Mouse (Mus musculus) myocyte (in vitro differentiated cells): ENCODE measurements at regions not wholly inside any gene's neighbourhood (a gene's known extent, or its start where the extent isn't known, plus 50 kb on each side); places are given as distances from the start of the nearest gene placed in this dataset.

ENCODE experiments used
- H3K27me3 ChIP-seq: one replicate; pipeline ENCODE4 v1.6.1; 2011; ENCODE audit not compliant: control insufficient read depth, insufficient read depth, insufficient read length
- H3K36me3 ChIP-seq: one replicate; pipeline ENCODE4 v1.6.1; 2011; ENCODE audit not compliant: control insufficient read depth, insufficient read depth
- H3K4me2 ChIP-seq: one replicate; pipeline ENCODE4 v1.6.1; 2011; ENCODE audit warnings: low read depth, control low read depth
- H3K4me3 ChIP-seq: one replicate; pipeline ENCODE4 v1.5.1; 2011; ENCODE audit warnings: mild to moderate bottlenecking, control low read depth, moderate library complexity
- H3K79me2 ChIP-seq: one replicate; pipeline ENCODE4 v1.6.1; 2011; ENCODE audit not compliant: control insufficient read depth, insufficient read depth
- H3ac ChIP-seq: one replicate; pipeline ENCODE4 v1.6.1; 2011; ENCODE audit not compliant: control insufficient read depth, insufficient read length
- CEBPB ChIP-seq: IDR thresholded peaks from 2 replicates; pipeline ENCODE4 v1.6.1; 2011; ENCODE audit warnings: mild to moderate bottlenecking, moderate library complexity; ENCODE audit not compliant: poor library complexity, insufficient read depth, severe bottlenecking
- E2F4 ChIP-seq: IDR thresholded peaks from one replicate; pipeline ENCODE4 v1.6.1; 2011; ENCODE audit warnings: mild to moderate bottlenecking, control low read depth, moderate library complexity; ENCODE audit not compliant: insufficient read depth
- MAX ChIP-seq: IDR thresholded peaks from one replicate; pipeline ENCODE4 v1.6.1; 2011; ENCODE audit warnings: low read depth, mild to moderate bottlenecking, control low read depth
- MYOD1 ChIP-seq, 3 experiments: IDR thresholded peaks; one replicate each; pipeline ENCODE4 v1.6.1; 2011; ENCODE audit warnings: control low read depth in 2 of 3, low read depth in 2 of 3, mild to moderate bottlenecking in 2 of 3, moderate library complexity in 1 of 3; ENCODE audit not compliant: insufficient read length in 2 of 3, control insufficient read depth in 1 of 3
- MYOG ChIP-seq, 3 experiments: IDR thresholded peaks; one replicate each; pipeline ENCODE4 v1.6.1; 2011; ENCODE audit warnings: control low read depth in 2 of 3, low read depth in 2 of 3, mild to moderate bottlenecking in 2 of 3; ENCODE audit not compliant: insufficient read length in 2 of 3, control insufficient read depth in 1 of 3, insufficient read depth in 1 of 3
- POLR2A ChIP-seq: IDR thresholded peaks from one replicate; pipeline ENCODE4 v1.6.1; 2011; ENCODE audit warnings: low read depth, mild to moderate bottlenecking, control low read depth, moderate library complexity; ENCODE audit not compliant: insufficient read length
- POLR2AphosphoS2 ChIP-seq: IDR thresholded peaks from one replicate; pipeline ENCODE4 v1.6.1; 2011; ENCODE audit warnings: low read depth, control low read depth; ENCODE audit not compliant: insufficient read length
- REST ChIP-seq: IDR thresholded peaks from one replicate; pipeline ENCODE4 v1.6.1; 2011; ENCODE audit warnings: mild to moderate bottlenecking, control low read depth, moderate library complexity; ENCODE audit not compliant: insufficient read depth, insufficient read length
- SRF ChIP-seq: IDR thresholded peaks from one replicate; pipeline ENCODE4 v1.6.1; 2011; ENCODE audit warnings: low read depth; ENCODE audit not compliant: control insufficient read depth, insufficient read length
- TCF12 ChIP-seq: IDR thresholded peaks from one replicate; pipeline ENCODE4 v1.6.1; 2011; ENCODE audit warnings: mild to moderate bottlenecking, control low read depth; ENCODE audit not compliant: poor library complexity, insufficient read depth, severe bottlenecking
- TCF3 ChIP-seq: IDR thresholded peaks from one replicate; pipeline ENCODE4 v1.6.1; 2011; ENCODE audit warnings: low read depth, control low read depth; ENCODE audit not compliant: insufficient read length
- USF1 ChIP-seq: IDR thresholded peaks from one replicate; pipeline ENCODE4 v1.6.1; 2011; ENCODE audit warnings: low read depth, mild to moderate bottlenecking, control low read depth, moderate library complexity

DNA sequence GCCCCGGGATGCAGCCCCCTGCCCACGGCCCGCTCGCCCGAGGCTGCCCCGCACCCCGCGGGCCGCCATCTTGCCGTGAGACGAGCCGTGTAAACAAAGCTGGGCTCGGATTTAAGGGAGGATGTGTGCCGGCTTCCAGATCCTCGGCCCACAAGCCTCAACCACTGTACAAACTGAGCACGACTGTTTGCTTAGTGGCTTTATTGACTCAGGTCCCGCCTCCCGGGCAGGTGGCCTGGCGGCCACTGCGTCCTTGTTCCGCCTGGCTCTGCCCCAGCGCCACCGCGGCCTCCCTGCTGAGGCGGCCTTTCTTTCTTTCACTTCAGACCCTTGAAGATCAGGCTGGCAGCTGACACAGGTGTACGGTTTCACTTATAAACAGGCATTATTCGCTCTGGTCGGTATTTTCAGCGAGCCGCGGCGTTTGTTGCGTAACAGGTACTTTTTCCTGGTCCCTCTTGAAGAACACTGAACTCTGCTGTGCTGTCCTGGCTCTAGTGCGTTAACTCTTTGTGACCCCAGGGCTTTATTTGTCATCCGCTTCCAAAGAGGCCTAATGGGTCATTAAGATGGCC, 128.1 kb upstream of the Zfp706 start:
- Histone ChIP-seq H3K27me3 (peaks cover 10% of the 10 kb centered on the region), H3K4me2 (no peak overlapping the region), H3K4me3 (no peak overlapping the region), H3ac (no peak overlapping the region), H3K36me3 (no peaks in the 10 kb centered on the region), H3K79me2 (no peaks in the 10 kb centered on the region)
- TF ChIP-seq MYOG (IDR thresholded peaks at IDR 0.05; ENCODE audit: control insufficient read depth in 1 of 3, insufficient read depth in 1 of 3, insufficient read length in 2 of 3, low read depth in 2 of 3): no peak
- TF ChIP-seq CEBPB: peak; percentile 48; the same call in 1 of the 2 replicates
- TF ChIP-seq TCF12: no peak
- no peak for TF ChIP-seq POLR2AphosphoS2
- TF ChIP-seq MYOD1 (IDR thresholded peaks at IDR 0.05; ENCODE audit: control insufficient read depth in 1 of 3, insufficient read length in 2 of 3, low read depth in 2 of 3): no peak

DNA sequence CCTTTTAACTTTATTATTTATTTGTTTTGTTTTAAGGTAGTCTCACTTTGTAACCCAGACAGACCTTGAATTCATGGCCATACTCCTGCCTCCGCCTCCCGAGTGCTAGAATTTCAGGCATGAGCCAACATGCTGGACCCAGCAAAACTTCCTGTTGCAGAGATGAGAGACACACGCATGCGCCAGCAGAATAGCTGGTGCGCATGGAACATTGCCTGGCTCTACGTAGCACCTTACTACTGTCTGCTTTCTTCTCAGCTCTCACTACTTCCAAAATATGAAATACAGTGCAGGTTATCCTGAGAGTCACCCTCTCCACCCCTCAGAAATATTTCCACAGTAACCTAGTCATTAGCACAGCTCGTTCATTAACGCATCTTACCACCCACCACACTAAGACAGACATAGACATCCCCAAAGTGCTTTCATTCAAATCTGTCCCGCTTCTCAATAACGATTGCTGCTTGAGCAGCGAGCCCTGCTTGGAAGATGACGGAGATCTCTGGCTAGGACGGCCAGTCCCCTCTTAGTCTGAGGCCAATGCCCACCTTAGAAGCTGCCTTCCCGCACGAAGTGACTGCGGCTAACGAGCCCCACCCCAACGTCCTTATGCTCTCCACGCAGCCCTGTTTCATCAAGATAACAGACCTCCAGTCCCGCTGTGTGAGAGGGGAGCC, 127.5 kb upstream of the Zfp706 start:
- Histone ChIP-seq H3K79me2 (no peaks in the 10 kb centered on the region), H3K27me3 (peaks cover 10% of the 10 kb centered on the region), H3ac (no peak overlapping the region), H3K4me2 (no peak overlapping the region), H3K36me3 (no peaks in the 10 kb centered on the region), H3K4me3 (no peak overlapping the region)
- TF ChIP-seq MYOD1 (IDR thresholded peaks at IDR 0.05; ENCODE audit: control insufficient read depth in 1 of 3, insufficient read length in 2 of 3, low read depth in 2 of 3) (no peak), MYOG (IDR thresholded peaks at IDR 0.05; ENCODE audit: control insufficient read depth in 1 of 3, insufficient read depth in 1 of 3, insufficient read length in 2 of 3, low read depth in 2 of 3) (no peak), CEBPB (no peak), REST (no peak), E2F4 (no peak), TCF12 (no peak)

GRCm38 (mm10) chr15:37134386-37134785, 126.8 kb upstream of the Zfp706 start:
- H3K4me3 ChIP-seq: no peak overlapping the region
- TF ChIP-seq POLR2A (no peak), MYOG (IDR thresholded peaks at IDR 0.05; ENCODE audit: control insufficient read depth in 1 of 3, insufficient read depth in 1 of 3, insufficient read length in 2 of 3, low read depth in 2 of 3) (no peak), MAX (no peak), USF1 (no peak), TCF12 (no peak), POLR2AphosphoS2 (no peak), E2F4 (no peak)
- H3K4me2 ChIP-seq: no peak overlapping the region
- H3K36me3 ChIP-seq: no peaks in the 10 kb centered on the region
- H3ac ChIP-seq: no peak overlapping the region
- peaks cover 10% of the 10 kb centered on the region for H3K27me3 ChIP-seq
- no peaks in the 10 kb centered on the region for H3K79me2 ChIP-seq

GRCm38 (mm10) chr15:37133916-37134315, 126.3 kb upstream of the Zfp706 start:
- Histone ChIP-seq H3K4me2 (no peak overlapping the region), H3K4me3 (no peak overlapping the region), H3K36me3 (no peaks in the 10 kb centered on the region), H3K27me3 (peaks cover 10% of the 10 kb centered on the region), H3K79me2 (no peaks in the 10 kb centered on the region), H3ac (no peak overlapping the region)
- no peak for TF ChIP-seq TCF3
- no peak for TF ChIP-seq CEBPB
- TF ChIP-seq REST: no peak
- no peak for TF ChIP-seq POLR2AphosphoS2

GRCm38 (mm10) chr15:37127681-37128080, 120.1 kb upstream of the Zfp706 start:
- Histone ChIP-seq H3K4me3 (no peak overlapping the region), H3K36me3 (no peaks in the 10 kb centered on the region), H3K4me2 (no peak overlapping the region), H3K79me2 (no peaks in the 10 kb centered on the region), H3K27me3 (peaks cover 4% of the 10 kb centered on the region), H3ac (no peak overlapping the region)
- TF ChIP-seq USF1: no peak
- TF ChIP-seq E2F4: no peak
- no peak for TF ChIP-seq TCF12
- no peak for TF ChIP-seq SRF
- no peak for TF ChIP-seq CEBPB
- TF ChIP-seq TCF3: no peak
- TF ChIP-seq POLR2AphosphoS2: no peak
- no peak for TF ChIP-seq MYOD1 (IDR thresholded peaks at IDR 0.05; ENCODE audit: control insufficient read depth in 1 of 3, insufficient read length in 2 of 3, low read depth in 2 of 3)
- TF ChIP-seq POLR2A: no peak
- TF ChIP-seq MAX: no peak
- no peak for TF ChIP-seq REST
- no peak for TF ChIP-seq MYOG (IDR thresholded peaks at IDR 0.05; ENCODE audit: control insufficient read depth in 1 of 3, insufficient read depth in 1 of 3, insufficient read length in 2 of 3, low read depth in 2 of 3)
